In genomic region chr9:55540888-55541287, GRCm38 (mm10) we compare ENCODE assay signal across 8 mouse cellular contexts. TPM values are rescaled to one million over a fixed set of nuclear protein-coding genes. Genes with fewer than 3 reads are reported as not detected.
DNase-seq lines count a peak whose midpoint lies in the region; ATAC-seq and TF ChIP-seq lines count a peak whose summit lies in the region.

No protein-coding gene starts in this region.

- H3K4me2 ChIP-seq in forebrain, embryonic 12.5 days = peak overlapping the region; percentile 74
- peak overlapping the region; percentile 59 for H3K4me2 ChIP-seq in hindbrain, embryonic 11.5 days (replicated peaks; ENCODE audit: low read depth, low read length)
- peak overlapping the region; percentile 63 for H3K4me2 ChIP-seq in liver, embryonic 13.5 days
- peak overlapping the region; percentile 49 for H3K4me2 ChIP-seq in neural tube, embryonic 11.5 days (ENCODE audit: low read depth)

- peak overlapping the region; percentile 39; the same call in 1 of the 2 replicates for H3K4me3 ChIP-seq in layer of hippocampus, adult 2 months
- H3K4me3 ChIP-seq in forebrain, embryonic 12.5 days (replicated peaks) = peak overlapping the region; percentile 40
- peak overlapping the region; percentile 35 for H3K4me3 ChIP-seq in hindbrain, embryonic 11.5 days (ENCODE audit: low read depth, low read length)
- peak overlapping the region; percentile 51 for H3K4me3 ChIP-seq in liver, embryonic 13.5 days (replicated peaks)
- peak overlapping the region; percentile 32 for H3K4me3 ChIP-seq in neural tube, embryonic 11.5 days (ENCODE audit: low read depth, low read length)

- no peaks in the 10 kb centered on the region for H3K9me3 ChIP-seq in forebrain, embryonic 12.5 days
- H3K9me3 ChIP-seq in hindbrain, embryonic 11.5 days (ENCODE audit: control insufficient read depth, low read length) = no peaks in the 10 kb centered on the region
- H3K9me3 ChIP-seq in liver, embryonic 13.5 days (replicated peaks) = no peaks in the 10 kb centered on the region; the same call in 1 of the 2 replicates
- no peaks in the 10 kb centered on the region for H3K9me3 ChIP-seq in neural tube, embryonic 11.5 days (ENCODE audit: control insufficient read depth, low read length)

- H3K9ac ChIP-seq in forebrain, embryonic 12.5 days = peak overlapping the region; percentile 42; the same call in 1 of the 2 replicates
- H3K9ac ChIP-seq in hindbrain, embryonic 11.5 days (ENCODE audit: low read depth, low read length) = no peak overlapping the region; the same call in 1 of the 2 replicates
- H3K9ac ChIP-seq in liver, embryonic 13.5 days = no peak overlapping the region
- H3K9ac ChIP-seq in neural tube, embryonic 11.5 days (ENCODE audit: low read length) = peak overlapping the region; percentile 1

- H3K27ac ChIP-seq in layer of hippocampus, adult 2 months = no peak overlapping the region
- H3K27ac ChIP-seq in forebrain, embryonic 12.5 days = no peak overlapping the region
- H3K27ac ChIP-seq in hindbrain, embryonic 11.5 days (ENCODE audit: low read depth, low read length) = no peak overlapping the region
- H3K27ac ChIP-seq in liver, embryonic 13.5 days = no peak overlapping the region
- H3K27ac ChIP-seq in neural tube, embryonic 11.5 days (ENCODE audit: low read depth, low read length) = no peak overlapping the region

- ATAC-seq in forebrain, embryonic 12.5 days (ENCODE audit: low FRiP score) = peak; percentile 97
- ATAC-seq in hindbrain, embryonic 11.5 days (ENCODE audit: low FRiP score) = peak; percentile 97
- peak; percentile 51; the same call in 1 of the 2 replicates for ATAC-seq in liver, embryonic 13.5 days (ENCODE audit: low read depth)
- ATAC-seq in neural tube, embryonic 11.5 days (ENCODE audit: insufficient read depth, low FRiP score, low TSS enrichment) = peak; percentile 95

- no peaks in the 10 kb centered on the region for H3K36me3 ChIP-seq in forebrain, embryonic 12.5 days (replicated peaks)
- H3K36me3 ChIP-seq in hindbrain, embryonic 11.5 days (ENCODE audit: control insufficient read depth, insufficient read depth, low read length) = no peaks in the 10 kb centered on the region
- H3K36me3 ChIP-seq in liver, embryonic 13.5 days = no peaks in the 10 kb centered on the region
- H3K36me3 ChIP-seq in neural tube, embryonic 11.5 days (ENCODE audit: control insufficient read depth, insufficient read depth, low read length) = no peaks in the 10 kb centered on the region

- under 1% methylated on average over 28 of the region's 28 CpGs for whole genome bisulfite sequencing in forebrain, embryonic 12.5 days
- WGBS in hindbrain, embryonic 11.5 days = 0% methylated on average over 28 of the region's 28 CpGs
- 2% methylated on average over 28 of the region's 28 CpGs for WGBS in liver, embryonic 13.5 days (ENCODE audit: insufficient replicate concordance)
- WGBS in neural tube, embryonic 11.5 days = under 1% methylated on average over 28 of the region's 28 CpGs

- H3K27me3 ChIP-seq in forebrain, embryonic 12.5 days = peaks cover 99% of the 10 kb centered on the region
- peaks cover 84% of the 10 kb centered on the region for H3K27me3 ChIP-seq in hindbrain, embryonic 11.5 days (ENCODE audit: control insufficient read depth, insufficient read depth, low read length)
- H3K27me3 ChIP-seq in liver, embryonic 13.5 days = peaks cover 99% of the 10 kb centered on the region
- H3K27me3 ChIP-seq in neural tube, embryonic 11.5 days (ENCODE audit: control insufficient read depth, insufficient read depth, low read length) = peaks cover 85% of the 10 kb centered on the region

- no peak for TF ChIP-seq CTCF in layer of hippocampus, adult 2 months (conservative IDR thresholded peaks at IDR 0.05)

- peaks cover 50% of the 10 kb centered on the region for H3K4me1 ChIP-seq in forebrain, embryonic 12.5 days
- peaks cover 10% of the 10 kb centered on the region for H3K4me1 ChIP-seq in hindbrain, embryonic 11.5 days (replicated peaks; ENCODE audit: control insufficient read depth, insufficient read depth, low read length)
- H3K4me1 ChIP-seq in liver, embryonic 13.5 days (replicated peaks) = peaks cover 35% of the 10 kb centered on the region
- peaks cover 9% of the 10 kb centered on the region for H3K4me1 ChIP-seq in neural tube, embryonic 11.5 days (ENCODE audit: control insufficient read depth, insufficient read depth, low read length)

- DNase-seq in layer of hippocampus, adult 2 months (ENCODE audit: low spot score in 2 of 2) = no peak
- DNase-seq in layer of hippocampus, adult 8-10 months (ENCODE audit: low spot score in 2 of 2) = no peak
- peak; percentile 92 for DNase-seq in ZHBTc4 (ENCODE audit: low read depth, low spot score)
- peak; percentile 91 for DNase-seq in hindbrain, embryonic 11.5 days (ENCODE audit: low spot score)
- peak; percentile 36 for DNase-seq in liver, embryonic 13.5 days
- peak; percentile 92 for DNase-seq in neural tube, embryonic 11.5 days (ENCODE audit: low spot score)
- peak; percentile 85 for DNase-seq in thymus, postnatal 4 days

RNA-seq across cellular contexts. Expression of gene Isl2, which starts 2.4 kb away (rescaled TPM):
- not detected for total RNA-seq in layer of hippocampus, adult 2 months (2021)
- under 1 TPM in 1 of 4 experiments, not detected in 3; 0.41 TPM for total RNA-seq in layer of hippocampus, adult 8-10 months (2022)
- 0.68 and 0.73 TPM in 2 replicates for polyA plus RNA-seq in forebrain, embryonic 12.5 days (2016; fragmentation: Nextera tagmentation; extraction: Ambion mirVana)
- 15.3 and 23.5 TPM in 2 replicates for polyA plus RNA-seq in hindbrain, embryonic 11.5 days (2014; fragmentation: Nextera tagmentation; extraction: Ambion mirVana)
- polyA plus RNA-seq in liver, embryonic 13.5 days (2015; fragmentation: Nextera tagmentation; extraction: Ambion mirVana) = 0.28 and 0.29 TPM in 2 replicates
- 36.7 and 52.8 TPM in 2 replicates for polyA plus RNA-seq in neural tube, embryonic 11.5 days (2014; fragmentation: Nextera tagmentation; extraction: Ambion mirVana)

RNA-seq across cellular contexts. Expression of gene Etfa, which starts 28.8 kb away (rescaled TPM):
- total RNA-seq in layer of hippocampus, adult 2 months (2021) = 10 to 100 TPM; 38.6 to 44.8 TPM
- total RNA-seq in layer of hippocampus, adult 8-10 months (2022) = 10 to 100 TPM; 34.6 to 44.8 (median 40.8) TPM
- 136 and 139 TPM in 2 replicates for polyA plus RNA-seq in forebrain, embryonic 12.5 days (2016; fragmentation: Nextera tagmentation; extraction: Ambion mirVana)
- 131 TPM in 2 replicates for polyA plus RNA-seq in hindbrain, embryonic 11.5 days (2014; fragmentation: Nextera tagmentation; extraction: Ambion mirVana)
- 173 and 203 TPM in 2 replicates for polyA plus RNA-seq in liver, embryonic 13.5 days (2015; fragmentation: Nextera tagmentation; extraction: Ambion mirVana)
- 122 and 138 TPM in 2 replicates for polyA plus RNA-seq in neural tube, embryonic 11.5 days (2014; fragmentation: Nextera tagmentation; extraction: Ambion mirVana)

Comparison
In these comparisons a context has a peak if more than half of its experiments do, and no peak if none do; other contexts are left out.
1. DNase-seq: peak in ZHBTc4 (single experiment), hindbrain, embryonic 11.5 days (single experiment), liver, embryonic 13.5 days (single experiment), neural tube, embryonic 11.5 days (single experiment) and thymus, postnatal 4 days (single experiment); none in layer of hippocampus, adult 2 months (0 of 2) and layer of hippocampus, adult 8-10 months (0 of 2).
2. H3K9ac ChIP-seq: peak in forebrain, embryonic 12.5 days (single experiment) and neural tube, embryonic 11.5 days (single experiment); none in hindbrain, embryonic 11.5 days (single experiment) and liver, embryonic 13.5 days (single experiment).
3. Peak in every context shown above with its lines, with median percentiles within 50 percentile points of each other: H3K4me3 ChIP-seq, ATAC-seq and H3K4me2 ChIP-seq.